Mouse (Mus musculus) kidney, adult 18-20 months (tissue): ENCODE data around the gene Osr1.

Experiments
- DNase-seq: peaks from one replicate; pipeline ENCODE4 v3.0.0; 2021

Gene Osr1

DNA sequence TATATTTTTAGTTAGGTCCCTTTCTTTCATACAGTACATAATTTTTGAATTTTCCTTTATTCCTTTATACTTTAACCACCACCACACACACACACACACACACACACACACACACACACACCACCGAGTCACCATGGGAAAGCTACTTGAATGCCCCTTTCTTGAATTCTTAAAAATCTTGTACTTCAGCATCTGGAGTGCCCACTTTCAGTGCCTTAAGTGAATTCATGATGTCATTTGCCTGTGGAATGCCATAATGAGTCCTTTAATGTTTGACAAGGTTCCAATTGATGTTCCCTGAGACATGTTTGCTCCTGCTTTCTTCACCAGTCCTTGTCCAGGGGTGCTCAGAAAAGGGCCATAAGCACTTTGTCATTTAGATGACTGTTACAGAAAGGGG is 17.8 kb downstream of the Osr1 start:
- no peak for DNase-seq

DNA sequence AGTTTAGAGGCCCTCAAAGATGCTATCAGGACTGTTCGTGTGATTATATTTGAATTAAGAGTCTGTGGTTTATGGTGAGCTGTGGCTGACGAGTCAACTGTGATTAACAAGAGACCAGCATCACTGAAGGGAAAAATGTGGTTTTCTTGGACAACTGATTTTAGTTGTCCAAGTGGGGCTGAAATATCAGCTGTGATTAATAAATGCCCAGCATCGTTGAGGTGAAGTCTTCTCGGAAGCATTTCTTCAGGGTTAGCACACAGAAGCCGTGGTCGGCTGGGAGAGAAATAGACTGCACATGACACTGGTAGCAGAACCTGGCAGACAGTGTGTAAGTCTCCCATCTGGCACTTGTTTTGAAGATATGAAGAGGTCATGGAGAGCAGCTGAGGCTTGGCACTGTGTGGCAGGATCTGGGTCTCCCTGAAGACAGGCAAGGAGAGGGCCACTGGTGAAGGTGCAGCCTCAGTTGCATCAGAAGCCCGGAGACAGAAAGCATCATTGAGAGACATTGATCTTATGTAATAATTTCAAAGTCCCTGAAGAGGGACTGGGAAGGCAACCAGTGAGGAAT is 19.7 kb downstream of the Osr1 start:
- DNase-seq = no peak

DNA sequence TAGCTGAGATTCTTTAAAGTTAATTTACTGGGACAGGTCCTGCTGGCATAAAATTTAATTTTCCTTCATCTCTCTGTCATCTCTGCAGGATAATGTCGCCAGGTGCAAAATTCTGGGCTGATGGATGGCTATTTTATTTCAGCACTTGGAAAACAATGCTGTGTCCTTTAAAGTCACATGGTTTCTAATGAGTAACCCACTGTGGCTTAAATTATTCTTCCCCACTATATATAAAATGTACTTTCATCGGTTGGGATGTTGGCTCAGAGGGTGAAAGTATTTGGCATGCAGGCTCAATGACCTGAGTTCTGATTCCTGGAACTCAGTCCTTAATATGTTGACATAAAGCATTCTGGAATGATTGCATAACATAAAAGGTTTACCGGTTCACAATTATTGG is 21.2 kb downstream of the Osr1 start:
- DNase-seq = no peak

DNA sequence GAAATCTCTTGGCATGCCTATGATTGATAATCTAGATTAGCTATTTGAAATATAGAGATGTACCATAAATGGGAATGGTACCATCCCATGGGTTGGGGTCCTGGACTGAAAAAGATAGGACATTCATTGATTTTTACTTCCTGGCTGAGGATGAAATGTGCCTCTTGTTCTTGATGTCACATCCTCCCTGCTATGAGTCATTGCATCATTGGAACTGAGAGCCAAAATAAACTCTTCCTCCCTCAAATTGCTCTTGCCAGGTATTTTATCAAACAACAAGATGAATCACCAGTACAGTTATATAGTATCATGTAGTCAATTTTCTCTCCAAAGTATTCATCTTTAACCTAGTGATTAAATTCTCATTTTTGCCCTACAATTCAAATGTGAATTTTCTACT is 28.3 kb downstream of the Osr1 start:
- no peak for DNase-seq
